Mouse (Mus musculus): Measurements from ENCODE around the gene 2010111I01Rik.

2010111I01Rik gene

DNA sequence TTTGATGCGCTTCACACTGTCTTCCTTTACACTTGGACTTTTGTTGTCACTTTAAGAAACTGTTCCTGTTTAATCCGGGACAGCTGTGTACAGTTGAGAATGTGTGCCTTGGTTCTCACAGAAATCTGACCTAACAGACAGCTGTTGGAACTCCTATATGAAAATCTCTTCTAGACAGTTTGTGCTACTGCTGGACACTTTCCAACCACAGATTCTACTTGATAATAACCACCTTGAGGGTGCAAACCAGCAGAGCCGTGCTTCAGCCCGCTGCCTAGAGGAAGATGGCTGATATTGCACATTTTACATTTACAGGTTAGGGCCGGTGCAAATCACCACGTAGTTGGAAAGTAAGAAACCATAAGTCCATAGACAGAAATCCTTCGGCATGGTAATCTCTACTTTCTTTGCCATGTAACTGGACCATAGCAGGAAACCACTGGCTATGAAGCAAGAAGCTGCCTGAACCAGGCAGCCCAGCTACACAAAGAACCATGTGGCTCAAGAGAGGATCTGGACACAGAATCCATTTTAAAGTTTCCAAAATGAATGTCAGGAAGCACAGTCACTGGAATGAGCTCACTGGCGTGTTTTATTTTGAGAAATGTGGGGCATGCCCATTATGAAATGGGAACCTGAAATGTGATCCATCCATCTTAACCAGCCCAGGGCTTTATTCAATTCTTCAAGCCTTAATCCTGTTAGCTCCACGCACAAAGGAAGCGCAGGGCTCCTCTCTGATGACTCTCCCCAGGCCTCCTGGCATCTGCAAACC lies 148.1 kb downstream of the 2010111I01Rik start:
- no peak for DNase-seq (ENCODE audit: low spot score)

DNA sequence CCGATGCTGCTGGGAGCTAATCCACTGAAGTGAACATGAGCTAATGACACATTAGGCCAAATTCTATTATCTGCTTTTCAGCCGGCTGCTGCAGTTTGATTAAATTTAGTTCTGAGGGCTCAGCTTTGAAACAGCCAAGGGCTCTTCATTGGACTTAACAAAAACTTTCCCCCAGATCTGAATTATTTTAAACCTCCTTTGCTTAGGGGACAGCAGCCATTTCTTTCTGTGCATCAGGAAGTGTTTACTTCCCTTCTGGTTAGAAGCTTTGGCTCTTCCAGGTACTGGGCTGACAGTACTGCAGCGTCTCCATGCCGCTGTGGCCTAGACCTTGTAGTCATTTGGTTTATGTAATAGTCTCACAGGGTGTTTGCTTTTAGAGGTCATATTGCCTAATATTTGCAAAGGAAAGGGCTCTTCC lies 149.2 kb downstream of the 2010111I01Rik start:
- no peak for DNase-seq (ENCODE audit: low spot score)

DNA sequence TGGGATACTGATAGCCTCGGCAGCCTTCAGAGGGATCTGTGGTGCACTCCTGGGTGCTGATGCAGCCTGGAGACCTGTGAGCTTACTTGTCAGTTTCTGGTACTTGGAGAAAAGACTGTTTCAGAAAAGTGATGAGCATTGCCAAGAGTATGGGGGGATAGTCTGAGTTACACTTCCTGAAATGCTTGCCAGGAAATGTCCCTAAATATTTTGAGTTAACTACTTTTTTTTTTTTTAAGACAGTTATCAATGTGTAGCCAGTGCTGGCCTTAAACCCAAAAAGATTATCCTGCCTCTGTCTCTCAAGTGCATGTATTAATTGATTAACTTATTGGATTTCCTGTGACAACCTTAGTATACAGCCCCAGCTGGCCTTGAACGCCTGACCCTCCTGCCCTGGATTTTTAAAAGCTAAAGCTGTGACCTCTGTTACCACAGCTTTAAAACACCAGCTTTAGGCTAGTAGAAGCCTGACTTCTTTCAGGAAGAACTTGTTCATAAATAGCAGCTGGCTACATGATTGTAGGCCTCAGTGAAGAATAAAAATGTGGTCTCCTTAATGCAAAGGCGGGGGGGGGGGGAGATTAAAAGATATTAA lies 150.6 kb downstream of the 2010111I01Rik start:
- no peak for DNase-seq (ENCODE audit: low spot score)

DNA sequence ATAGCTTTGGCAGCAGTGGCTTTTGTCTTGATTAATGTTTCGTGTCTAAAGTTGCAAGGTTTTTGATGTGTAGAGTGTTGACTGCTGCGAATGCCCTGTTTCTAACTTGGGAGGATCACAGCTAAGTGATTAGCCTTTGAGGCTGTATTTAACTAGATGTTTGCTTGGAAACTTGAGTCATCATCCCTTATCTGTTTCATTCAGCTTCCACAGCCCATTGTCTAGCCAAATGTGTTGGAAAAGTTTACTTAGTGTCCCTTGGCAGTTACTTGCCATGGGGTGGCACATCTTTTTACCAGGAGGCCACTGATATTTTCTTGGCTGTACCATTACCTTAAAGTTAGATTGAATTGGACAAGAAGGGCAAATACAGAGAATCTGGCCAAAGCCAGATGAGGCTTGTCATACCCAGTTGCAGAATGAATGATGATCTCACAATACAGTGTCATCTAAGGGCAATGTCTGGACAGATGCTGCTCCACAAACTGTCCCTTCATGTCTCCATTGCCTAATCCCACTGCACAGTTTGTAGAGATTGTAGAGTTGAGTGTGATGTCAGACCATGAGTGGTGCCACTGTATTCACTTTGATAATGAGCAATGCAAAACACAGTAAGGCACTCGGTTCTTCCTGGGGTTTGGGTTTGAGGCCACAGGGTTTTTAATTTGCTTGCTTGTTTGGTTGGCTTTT lies 152.9 kb downstream of the 2010111I01Rik start:
- no peak for DNase-seq (ENCODE audit: low spot score)

DNA sequence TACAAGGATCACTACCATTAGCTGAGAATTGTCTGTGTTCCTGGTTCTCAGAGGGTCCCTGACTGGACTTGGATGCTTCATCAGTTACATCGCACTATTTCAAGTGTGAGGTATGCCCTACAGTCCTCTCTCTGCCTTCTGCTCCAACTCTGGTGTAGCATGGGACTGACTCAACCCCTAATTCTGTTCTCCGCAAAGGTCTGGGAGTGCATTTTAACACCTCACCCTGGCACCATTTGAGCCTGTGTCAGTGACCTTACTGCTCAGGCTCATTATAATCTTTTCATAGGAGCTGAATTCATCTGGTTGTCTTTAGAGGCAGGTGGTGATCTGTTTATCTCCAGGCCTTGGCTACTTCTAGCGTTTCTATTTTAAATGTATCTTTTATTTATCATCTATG lies 154.0 kb downstream of the 2010111I01Rik start:
- no peak for DNase-seq (ENCODE audit: low spot score)

DNA sequence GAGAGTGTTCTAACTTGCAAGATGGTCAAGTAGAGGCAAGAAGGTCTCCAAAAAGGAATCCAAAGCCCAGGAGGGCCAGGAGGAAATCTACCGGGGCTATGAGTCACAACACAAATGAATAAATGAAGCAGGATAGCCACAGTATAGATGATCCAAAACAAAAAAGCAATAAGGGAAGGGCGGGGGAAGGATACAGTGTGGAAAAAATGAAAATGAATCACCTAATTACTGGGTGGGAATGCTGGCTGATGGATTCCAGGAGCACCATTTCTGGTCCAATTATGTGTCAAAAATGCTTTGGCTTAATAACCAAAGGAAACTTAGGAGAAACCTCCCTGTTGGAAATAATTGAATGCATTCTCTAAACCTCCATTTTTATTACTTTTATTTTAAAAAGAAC lies 155.6 kb downstream of the 2010111I01Rik start:
- DNase-seq (ENCODE audit: low spot score): no peak

DNA sequence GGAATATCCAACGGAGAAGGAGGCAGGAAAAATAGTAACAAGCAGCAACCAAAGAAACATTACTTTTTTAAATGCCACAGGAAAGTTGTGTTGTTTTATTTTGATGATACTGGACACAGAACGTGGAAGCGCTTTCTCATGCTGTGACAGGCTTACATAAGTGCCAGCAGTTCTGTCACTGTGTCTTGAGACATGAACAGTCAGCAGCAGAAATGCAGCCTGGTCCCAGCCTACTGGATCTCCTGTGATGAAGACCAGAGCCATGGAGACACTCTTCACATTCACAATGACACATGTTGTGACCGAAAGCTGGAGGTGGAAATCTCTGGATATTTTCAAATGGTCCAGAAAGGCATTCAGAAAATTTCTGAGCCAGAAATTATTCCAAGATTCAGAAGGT lies 157.1 kb downstream of the 2010111I01Rik start:
- DNase-seq (ENCODE audit: low spot score): no peak

DNA sequence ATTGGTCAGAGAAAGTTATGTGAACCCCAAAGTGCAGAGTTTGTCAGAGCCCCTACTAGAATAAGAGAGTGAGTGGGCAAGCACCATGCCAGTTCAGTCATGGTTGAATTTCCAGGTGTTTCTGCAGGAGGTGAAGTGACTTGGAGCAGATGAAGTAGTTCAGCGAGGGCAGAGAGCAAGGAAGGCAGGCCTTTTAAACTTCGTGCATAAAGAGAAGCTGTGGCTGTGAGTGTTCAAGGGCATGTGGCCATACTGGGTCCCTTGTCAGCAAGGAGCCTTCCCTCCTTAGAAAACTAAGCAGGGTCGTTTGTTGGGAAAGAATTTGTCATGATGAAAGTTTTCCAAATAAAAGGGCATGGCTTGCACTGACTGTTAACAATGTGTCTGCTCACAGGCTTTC lies 161.5 kb downstream of the 2010111I01Rik start:
- DNase-seq (ENCODE audit: low spot score): no peak

DNA sequence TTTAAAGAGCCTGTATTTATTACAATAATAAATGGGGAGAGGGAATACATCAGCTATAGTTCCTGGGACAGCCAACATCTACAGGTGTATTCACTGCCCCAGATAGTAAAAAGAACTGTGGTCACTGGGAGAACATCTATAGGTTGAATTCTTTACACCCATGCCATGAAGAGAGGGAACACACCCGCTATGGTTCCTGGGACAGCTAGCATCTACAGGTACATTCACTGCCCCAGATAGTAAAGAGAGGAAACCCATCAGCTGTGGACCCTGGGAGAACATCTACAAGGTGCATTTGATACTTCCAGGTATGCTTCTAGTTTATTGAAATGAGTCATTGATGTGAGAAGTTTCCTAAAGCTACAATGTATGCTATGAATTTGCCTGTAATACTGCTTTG lies 162.8 kb downstream of the 2010111I01Rik start:
- no peak for DNase-seq (ENCODE audit: low spot score)

DNA sequence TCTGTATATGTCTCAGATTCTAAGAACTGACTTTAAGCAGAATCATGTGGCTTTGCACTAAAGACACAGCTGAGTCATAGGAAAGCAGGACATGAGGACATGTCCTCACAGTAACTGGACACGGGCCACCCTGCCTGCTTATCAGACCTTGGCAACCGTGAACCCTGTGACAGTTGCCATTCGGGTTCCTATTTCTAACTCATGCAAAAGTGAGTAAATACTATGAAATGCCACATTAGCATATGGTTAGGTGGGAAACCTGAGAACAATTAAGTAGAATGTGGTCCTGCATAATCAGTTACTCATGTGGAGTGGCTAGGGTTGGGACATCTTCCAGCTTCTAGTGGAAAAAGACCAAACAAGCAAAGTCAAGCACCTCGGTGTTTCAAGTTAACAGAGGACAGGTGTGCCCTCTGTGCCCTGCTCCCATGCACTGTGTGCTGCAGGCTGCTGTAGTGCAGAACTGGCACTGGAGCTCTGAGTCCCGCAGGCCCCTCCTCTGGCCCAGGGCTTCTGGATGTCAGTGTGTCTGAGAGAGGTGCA lies 170.3 kb downstream of the 2010111I01Rik start:
- DNase-seq (ENCODE audit: low spot score): no peak

DNA sequence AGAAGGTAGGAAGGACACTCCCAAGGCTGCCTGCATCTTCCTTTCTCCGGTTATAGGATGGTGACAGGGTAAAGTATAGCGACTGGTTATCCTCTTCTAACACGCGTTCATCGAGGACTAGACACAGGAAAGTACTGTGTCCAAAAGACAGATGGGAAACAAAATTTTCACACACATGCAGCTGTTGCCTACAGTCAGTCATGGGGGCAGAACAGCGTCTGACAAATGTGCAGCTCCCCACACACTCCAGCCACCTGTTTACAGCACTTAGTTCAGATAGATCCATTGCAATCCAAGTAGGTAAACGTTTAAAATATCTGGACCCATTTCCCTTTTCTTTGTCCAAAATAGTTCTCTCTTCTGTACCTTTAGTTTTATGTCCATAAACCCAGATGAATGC lies 171.3 kb downstream of the 2010111I01Rik start:
- no peak for DNase-seq (ENCODE audit: low spot score)

DNA sequence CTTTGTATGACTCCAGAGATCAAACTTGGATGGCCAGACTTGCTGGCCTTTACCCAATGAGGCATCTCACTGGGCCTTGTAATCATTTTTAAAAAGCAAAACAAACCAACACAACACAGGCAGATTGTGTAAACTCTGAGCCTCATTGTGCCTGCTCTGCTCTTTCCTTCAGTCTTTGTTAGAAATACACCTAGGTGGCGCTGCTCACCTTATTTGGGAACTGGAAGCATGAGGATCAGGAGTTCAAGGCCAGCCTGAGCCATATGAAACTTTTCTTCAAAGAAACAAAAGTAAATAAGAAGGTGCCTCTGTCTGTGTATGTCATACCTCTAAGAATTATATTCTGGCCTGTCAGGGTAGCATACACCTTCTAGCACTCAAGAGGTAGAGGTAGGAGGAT lies 172.1 kb downstream of the 2010111I01Rik start:
- DNase-seq (ENCODE audit: low spot score): no peak

DNA sequence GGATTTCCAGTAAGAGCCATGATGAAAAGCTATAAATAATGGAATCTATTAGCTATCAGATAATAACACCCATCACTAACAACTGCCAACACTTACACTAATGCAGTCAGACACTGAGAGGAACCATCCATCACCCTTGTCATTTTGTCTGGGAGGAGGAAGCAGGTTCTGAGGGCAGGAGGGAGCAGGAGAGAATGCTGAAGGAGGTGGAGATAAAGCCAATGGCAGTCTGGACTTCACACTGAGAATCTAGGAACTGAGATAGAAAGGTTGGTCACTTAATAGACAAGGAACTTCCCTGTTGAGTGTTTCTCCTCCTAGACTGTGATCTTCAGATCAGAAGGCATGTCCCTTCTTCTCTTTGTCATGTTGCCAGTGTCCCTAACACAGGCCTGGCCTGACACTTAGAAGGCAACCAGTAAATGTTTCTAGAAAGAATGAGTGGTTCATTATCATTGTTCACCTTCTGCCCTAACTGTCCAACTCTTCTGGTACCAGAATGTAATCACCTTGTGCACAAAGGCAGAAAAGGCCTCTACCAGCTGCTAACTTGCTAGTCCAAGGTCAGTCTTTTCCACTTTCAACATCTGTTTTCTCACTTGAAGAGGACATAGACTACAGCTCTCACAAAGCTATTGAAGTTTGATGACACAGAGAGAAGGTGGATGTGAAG lies 173.8 kb downstream of the 2010111I01Rik start:
- DNase-seq (ENCODE audit: low spot score): no peak

DNA sequence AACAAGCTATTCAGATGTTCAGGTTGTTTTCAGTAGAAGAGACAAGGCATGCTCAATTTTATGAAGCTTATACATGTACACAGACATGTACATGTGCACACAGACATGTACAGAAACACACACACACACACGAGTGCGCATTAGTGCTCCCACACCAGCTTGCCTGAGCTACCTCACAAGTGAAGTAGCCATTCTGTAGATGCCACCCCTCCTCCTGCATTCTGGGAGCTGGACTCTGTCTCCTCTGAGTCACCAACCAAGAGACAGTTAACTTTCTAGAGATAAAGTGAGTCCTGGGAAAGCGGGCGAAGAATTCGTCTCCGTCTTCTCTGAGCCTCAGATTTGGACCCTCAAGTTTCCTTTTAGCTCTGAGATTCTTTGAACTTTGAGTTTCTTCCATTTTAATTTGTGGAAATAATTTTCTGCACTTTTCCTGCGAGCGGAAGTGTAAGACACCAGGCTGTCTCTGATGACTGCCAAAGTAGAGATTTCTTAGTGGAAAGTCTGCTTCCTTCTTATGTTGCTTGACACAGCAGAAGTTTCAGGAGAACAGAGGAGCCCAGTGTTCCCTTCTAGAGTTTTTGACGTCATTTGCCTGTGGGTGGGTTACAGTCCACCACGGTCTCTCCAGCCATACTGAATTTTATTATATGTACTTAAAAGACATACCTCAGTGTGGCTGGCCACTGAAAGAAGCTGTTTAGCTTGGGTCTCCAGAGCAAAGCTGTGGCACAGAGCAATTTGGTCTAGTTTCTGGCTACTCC lies 175.0 kb downstream of the 2010111I01Rik start:
- DNase-seq (ENCODE audit: low spot score): peak; percentile 43

DNA sequence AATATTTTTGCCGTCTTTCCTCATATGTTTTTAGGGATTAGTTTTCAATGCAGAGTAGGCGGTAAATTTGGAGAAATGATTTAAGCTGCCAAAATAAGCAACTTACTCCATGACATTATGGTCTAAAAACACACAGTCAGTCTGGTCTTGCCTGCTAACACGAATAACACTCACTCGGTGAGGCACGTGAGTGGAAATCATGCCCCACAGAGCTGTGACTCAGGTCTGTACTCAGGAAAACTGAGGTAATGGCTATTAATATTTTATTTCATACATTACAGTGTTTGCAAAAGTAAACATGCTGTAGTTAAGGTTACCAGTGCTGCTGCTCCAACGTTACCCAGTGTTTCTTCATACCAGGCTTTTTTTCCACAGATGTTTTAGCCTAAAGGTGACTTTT lies 176.1 kb downstream of the 2010111I01Rik start:
- no peak for DNase-seq (ENCODE audit: low spot score)

DNA sequence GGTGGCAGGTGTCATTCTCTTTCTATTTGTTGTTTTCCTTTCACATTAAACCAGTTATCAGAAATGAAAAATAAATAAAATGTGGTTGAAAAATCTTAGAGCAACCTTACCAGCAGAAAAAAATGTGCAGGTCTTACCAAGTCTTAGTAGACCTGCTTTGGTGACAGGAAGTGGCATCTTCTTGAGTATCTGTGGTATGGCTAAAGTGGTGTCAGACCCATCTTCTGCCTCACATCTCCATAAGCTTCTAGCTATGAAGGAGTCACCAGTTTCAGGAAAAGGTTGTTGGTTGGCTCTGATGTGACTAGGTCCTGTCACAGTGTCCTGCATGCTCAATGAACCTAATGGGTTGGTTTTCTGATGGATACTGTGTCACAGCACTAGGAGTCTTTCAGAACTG lies 176.6 kb downstream of the 2010111I01Rik start:
- DNase-seq (ENCODE audit: low spot score): no peak

DNA sequence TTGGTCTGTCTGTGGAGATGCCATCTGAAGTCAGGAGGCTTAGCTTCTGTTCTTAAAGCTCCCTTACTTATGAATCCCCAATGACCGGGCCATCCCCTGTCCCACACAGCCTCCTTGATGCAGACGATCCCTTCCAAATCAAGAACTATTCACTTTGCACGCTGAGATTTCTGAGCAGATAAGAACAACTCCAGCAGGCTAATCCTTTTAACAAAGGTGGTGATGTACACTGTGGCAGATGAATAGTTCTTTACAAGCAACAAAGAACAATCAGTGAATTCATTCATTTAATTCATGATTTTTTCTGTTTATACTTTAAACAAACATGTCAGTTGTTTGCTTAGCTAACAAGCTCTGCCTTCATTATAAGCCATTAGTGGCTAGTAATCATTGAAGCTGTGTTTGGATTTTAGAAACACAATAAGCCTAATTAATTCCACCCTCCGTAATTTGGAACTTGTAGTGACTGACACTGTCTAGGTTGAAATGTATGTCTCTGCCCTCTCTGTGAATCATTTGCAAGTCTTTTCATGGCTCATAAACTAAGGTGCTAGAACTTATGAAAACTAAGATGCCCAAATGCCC lies 182.0 kb downstream of the 2010111I01Rik start:
- DNase-seq (ENCODE audit: low spot score): no peak

DNA sequence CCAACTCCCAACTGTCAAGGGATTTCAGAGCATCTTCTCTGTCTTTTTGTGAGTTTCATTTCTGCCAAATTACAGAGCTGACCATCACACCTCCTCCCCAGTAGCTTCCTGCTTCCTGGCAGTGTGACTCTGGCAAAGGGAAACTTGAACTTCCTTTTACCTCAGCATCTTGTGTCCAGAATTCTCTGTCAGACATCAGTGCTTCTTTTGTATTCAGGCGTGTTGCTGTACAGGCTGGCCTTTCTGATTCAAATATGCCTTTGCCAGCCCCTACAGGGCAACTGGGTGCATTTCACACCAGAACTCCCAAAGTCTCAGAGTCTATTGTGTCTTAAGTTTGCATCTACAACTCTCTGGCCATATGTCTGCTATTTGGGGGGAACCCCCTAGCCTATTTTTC lies 183.5 kb downstream of the 2010111I01Rik start:
- no peak for DNase-seq (ENCODE audit: low spot score)

DNA sequence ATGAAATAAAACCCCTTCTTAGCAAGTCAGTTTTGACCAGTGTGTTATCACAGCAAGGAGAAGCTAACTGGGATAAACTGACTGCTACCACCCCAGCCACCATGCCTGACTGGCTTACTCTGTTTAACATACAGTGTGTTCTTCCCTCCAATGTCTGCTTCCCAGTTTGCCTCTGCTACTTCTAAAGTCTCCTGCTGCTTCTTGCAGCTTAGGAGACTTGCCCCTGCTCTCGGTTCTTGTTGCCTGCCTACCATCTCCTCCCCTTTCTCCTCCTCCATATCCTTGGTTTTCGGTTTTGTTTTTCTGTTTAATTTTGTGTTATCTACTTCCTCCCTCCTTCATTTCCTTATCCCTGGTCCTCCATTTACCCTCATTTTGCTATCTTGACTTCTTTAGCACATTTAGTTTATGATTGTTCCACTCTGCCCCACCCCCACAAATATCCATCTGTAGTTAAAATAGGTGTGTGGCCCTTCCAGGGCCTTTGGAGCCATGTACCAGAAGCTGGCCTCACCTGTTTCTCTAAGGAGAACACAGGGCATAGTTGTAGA lies 185.9 kb downstream of the 2010111I01Rik start:
- no peak for DNase-seq (ENCODE audit: low spot score)

DNA sequence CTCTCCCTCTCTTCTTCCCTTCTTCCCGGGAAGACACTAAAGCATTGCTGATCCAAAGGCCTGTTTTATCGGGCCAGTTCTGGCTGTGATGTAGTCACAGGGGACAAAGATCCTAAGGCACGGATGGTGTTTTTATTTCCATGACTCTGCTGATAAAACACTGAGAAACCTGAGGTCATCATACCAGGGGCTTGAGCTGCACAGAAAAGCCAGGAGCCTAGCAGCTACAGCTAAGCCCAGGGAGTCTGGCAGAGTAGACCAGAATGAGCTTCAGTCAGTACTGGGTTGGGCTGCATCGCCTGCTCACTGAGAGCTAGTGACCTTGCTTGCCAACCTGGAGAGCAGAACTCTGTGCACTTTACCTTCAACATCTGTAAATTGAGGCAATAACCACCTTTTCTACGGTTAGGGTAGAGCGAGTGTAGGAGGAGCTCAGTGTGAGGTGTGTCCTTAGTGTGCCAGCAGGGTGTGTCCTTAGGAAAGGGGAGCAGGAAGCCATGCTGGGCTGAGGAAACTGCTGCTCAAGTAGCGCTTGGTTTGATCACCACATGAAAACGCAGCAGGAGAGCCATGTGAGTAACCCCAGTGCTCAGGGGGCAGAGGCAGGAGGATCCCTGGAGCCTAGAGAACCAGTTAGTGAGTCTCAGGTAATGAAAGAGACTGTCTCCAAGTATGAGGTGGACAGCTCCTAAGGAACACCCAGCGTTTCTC lies 186.5 kb downstream of the 2010111I01Rik start:
- no peak for DNase-seq (ENCODE audit: low spot score)

Data from layer of hippocampus, adult 11-12 months (tissue).